Mouse (Mus musculus) E14TG2a.4 (cell line): ENCODE data around the gene Mrfap1.

Experiments
- H3K27me3 ChIP-seq: 2 replicates; pipeline ENCODE4 v1.6.1; 2014; ENCODE audit warnings: low read length, control low read depth; ENCODE audit not compliant: insufficient read depth
- H3K36me3 ChIP-seq: 2 replicates; pipeline ENCODE4 v1.6.1; 2014; ENCODE audit warnings: low read length, control low read depth; ENCODE audit not compliant: insufficient read depth
- H3K4me1 ChIP-seq: replicated peaks from 2 replicates; pipeline ENCODE4 v1.6.1; 2014; ENCODE audit warnings: low read depth, low read length, control low read depth
- H3K4me3 ChIP-seq: replicated peaks from 2 replicates; pipeline ENCODE4 v1.5.1; 2014; ENCODE audit warnings: mild to moderate bottlenecking, low read length
- H3K9me3 ChIP-seq: 2 replicates; pipeline ENCODE4 v1.6.1; 2014; ENCODE audit warnings: low read length, control low read depth
- CTCF ChIP-seq: conservative IDR thresholded peaks from 2 replicates; pipeline ENCODE4 v1.5.1; 2014; ENCODE audit warnings: low read length
- NANOG ChIP-seq: IDR thresholded peaks from 2 replicates; pipeline ENCODE4 v1.6.1; 2014; ENCODE audit warnings: borderline replicate concordance, low read length, mixed read lengths
- POU5F1 ChIP-seq: IDR thresholded peaks from 2 replicates; pipeline ENCODE4 v1.6.1; 2014; ENCODE audit warnings: low read length, borderline replicate concordance

The Mrfap1 gene

DNA sequence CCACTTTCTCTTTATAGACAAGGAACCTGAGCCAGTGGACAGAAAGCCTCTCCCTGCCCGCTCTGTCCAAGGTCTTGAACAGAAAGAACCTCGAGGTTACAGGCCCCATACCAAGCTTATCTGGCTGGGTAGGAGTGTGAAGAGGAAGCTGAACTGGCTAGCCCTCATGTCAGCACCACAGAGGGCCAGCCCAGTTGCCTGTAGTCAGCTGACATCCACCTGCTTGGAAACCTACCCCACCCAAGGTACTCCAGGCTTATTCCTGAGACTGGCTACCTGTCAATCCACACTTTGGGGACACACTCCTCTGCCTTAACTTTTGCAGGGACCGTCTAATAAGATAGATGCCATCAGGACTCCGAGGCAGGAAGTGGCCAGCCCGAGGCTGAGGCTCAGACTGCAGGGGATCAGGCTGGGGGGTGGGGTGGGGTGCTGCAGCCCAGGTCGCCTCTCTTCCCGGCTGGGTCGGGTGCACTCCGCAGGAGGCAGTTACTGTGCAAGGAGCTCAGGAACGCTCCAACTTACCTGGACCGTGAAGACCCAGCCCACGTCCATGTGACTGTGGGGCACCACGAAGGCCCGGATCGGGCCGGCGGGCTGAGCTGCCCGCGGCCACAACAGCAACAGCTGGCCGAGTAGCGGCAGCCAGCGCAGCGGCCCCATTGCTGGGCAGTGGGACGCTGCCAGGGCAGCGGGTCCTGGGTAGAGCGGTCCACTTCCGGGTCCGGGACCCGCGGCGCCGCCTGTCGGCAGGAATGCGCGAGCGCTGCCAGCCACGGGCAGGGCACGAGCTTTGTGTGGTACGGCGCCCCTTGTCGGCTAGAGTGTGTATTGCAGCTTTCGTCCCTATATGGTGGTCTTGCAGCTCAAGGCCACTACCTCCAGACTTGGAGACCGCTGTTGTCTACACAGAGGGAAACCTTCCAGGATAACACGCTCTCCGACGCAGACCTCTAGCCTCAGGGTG lies 33.6 kb upstream of the Mrfap1 start, which contains the start of gene Man2b2:
Man2b2 (minus strand) TSS at position 741 of the 967 bp plus-strand sequence.
- H3K4me3 ChIP-seq: peak within 1 kb of the TSS; percentile 89
- TF ChIP-seq NANOG (no peak), CTCF (peak; percentile 47), POU5F1 (no peak)
- peaks cover 4% of the 10 kb centered on the region; the same call in 1 of the 2 replicates for H3K27me3 ChIP-seq
- no peaks in the 10 kb centered on the region for H3K9me3 ChIP-seq
- peaks cover 27% of the 10 kb centered on the region for H3K36me3 ChIP-seq
- H3K4me1 ChIP-seq: peaks cover 16% of the 10 kb centered on the region

DNA sequence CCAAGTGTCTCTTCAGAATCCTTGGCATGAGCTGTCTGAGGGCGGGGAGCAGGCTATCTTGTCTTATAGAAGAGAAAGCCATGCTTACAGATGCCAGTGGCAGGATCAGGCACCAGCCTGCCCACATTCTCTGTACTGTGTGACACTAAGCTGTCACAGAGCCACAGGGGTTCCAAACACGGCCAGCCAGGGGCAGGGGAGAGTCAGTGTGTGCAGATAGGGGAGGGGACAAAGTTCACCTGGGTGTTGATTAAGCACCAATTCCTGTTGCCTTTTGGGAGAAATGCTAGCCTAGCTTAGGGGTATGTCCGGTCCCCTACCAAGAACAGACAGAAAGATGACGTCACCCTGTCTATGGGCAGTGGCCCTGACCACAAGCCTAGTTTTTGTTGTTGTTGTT lies 32.5 kb upstream of the Mrfap1 start:
- peaks cover 33% of the 10 kb centered on the region for H3K36me3 ChIP-seq
- H3K27me3 ChIP-seq: no peaks in the 10 kb centered on the region; the same call in 1 of the 2 replicates
- peaks cover 16% of the 10 kb centered on the region for H3K4me1 ChIP-seq
- no peak overlapping the region for H3K4me3 ChIP-seq
- H3K9me3 ChIP-seq: no peaks in the 10 kb centered on the region
- TF ChIP-seq CTCF (no peak), POU5F1 (no peak), NANOG (no peak)

DNA sequence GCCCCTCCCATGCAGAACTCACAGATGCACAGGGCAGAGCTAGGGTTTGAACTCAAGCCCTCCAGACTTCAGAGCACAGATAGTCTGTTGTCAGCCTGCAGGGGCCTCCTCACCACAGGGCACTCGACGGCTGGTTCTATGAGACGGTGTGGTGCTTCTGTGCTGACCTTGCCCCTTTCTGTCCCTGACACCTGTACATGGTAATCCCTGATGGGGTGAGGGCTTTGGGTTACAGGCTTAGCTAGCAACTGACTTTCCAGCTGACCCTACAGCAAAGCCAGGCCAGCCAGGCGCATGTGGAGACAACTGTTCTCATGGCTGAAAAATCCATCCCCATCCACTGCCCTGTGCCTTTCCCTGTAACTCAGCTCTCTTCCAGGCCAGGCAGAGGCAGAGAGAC lies 26.3 kb upstream of the Mrfap1 start:
- H3K27me3 ChIP-seq: no peaks in the 10 kb centered on the region
- H3K36me3 ChIP-seq: peaks cover 64% of the 10 kb centered on the region
- no peaks in the 10 kb centered on the region for H3K9me3 ChIP-seq
- peaks cover 12% of the 10 kb centered on the region for H3K4me1 ChIP-seq
- H3K4me3 ChIP-seq: no peak overlapping the region
- TF ChIP-seq CTCF (no peak), NANOG (no peak), POU5F1 (no peak)

- Histone ChIP-seq H3K4me1 (peaks cover 16% of the 10 kb centered on the region), H3K36me3 (peaks cover 60% of the 10 kb centered on the region), H3K4me3 (no peak overlapping the region), H3K9me3 (no peaks in the 10 kb centered on the region), H3K27me3 (no peaks in the 10 kb centered on the region)
- TF ChIP-seq NANOG: no peak
- peak; percentile 76 for TF ChIP-seq CTCF
Observed at GRCm38 (mm10) chr5:36820142-36820541, 23.6 kb upstream of the Mrfap1 start.

DNA sequence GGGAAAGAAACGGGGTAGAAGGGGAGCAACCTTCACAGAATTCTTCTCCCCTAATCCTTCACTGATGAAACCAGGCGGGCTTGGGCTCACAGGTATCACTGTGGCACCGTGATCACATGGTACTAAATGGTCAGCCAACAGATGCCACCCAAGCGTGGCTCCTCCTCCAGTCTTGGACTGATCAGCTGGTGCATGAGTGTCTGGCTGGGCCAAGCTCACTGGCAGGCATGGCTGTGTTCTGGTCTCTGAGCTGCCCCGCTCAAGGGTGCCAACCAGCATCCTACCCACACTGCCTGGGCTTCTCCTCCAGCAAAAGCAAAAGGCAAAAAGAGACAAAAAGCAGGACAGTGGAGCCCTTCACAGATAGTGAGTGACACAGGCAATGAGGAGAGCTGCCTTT lies 23.2 kb upstream of the Mrfap1 start:
- Histone ChIP-seq H3K4me3 (no peak overlapping the region), H3K4me1 (peaks cover 16% of the 10 kb centered on the region), H3K27me3 (no peaks in the 10 kb centered on the region), H3K9me3 (no peaks in the 10 kb centered on the region), H3K36me3 (peaks cover 59% of the 10 kb centered on the region)
- TF ChIP-seq CTCF (no peak), NANOG (no peak), POU5F1 (no peak)

DNA sequence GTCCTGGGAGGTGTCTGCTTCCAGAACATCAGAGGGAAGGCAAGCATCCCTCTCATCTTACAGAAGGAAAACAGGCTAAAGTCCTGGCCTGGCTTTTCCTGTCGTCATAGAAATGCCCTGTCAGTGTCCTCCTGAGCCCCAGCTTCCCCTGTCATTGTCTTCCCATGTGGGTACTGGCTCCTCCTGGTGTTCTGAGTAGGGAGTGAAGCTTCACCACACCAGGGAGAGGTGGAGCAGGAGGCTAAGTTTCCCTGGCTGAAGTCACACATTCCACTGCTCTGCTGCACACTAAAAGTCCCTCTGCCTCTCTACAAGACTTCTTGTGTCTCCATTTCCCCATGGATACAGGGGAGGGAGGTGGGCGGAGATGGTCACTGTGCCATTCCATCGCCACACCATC lies 21.2 kb upstream of the Mrfap1 start:
- Histone ChIP-seq H3K9me3 (no peaks in the 10 kb centered on the region), H3K36me3 (peaks cover 54% of the 10 kb centered on the region), H3K27me3 (no peaks in the 10 kb centered on the region), H3K4me3 (no peak overlapping the region), H3K4me1 (peaks cover 28% of the 10 kb centered on the region)
- TF ChIP-seq NANOG (no peak), CTCF (peak; percentile 7; the same call in 1 of the 2 replicates)

DNA sequence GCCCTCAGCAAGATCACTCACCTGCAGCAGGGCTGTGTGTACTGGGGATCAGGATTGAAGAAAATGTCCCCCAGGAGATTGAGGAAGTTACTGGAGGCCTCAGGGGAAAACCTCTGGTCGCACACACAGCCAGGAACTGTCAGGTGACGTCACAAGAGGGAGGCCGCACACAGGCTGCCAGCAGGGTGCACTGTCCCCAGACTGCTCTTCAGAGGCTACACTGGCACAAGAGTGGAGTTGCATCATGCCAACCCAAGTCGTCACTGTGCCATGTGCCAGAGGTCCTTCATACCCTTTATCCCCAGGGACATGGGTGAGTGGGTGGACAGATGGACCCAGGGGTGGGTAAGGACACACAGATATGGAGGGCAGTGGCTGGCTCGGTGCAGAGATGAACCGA lies 18.0 kb upstream of the Mrfap1 start:
- TF ChIP-seq CTCF (no peak), POU5F1 (no peak), NANOG (no peak)
- Histone ChIP-seq H3K4me1 (peaks cover 31% of the 10 kb centered on the region), H3K9me3 (no peaks in the 10 kb centered on the region), H3K27me3 (no peaks in the 10 kb centered on the region), H3K36me3 (peaks cover 48% of the 10 kb centered on the region), H3K4me3 (peak overlapping the region; percentile 62)

- Histone ChIP-seq H3K36me3 (peaks cover 39% of the 10 kb centered on the region), H3K27me3 (no peaks in the 10 kb centered on the region), H3K4me3 (no peak overlapping the region), H3K4me1 (peaks cover 36% of the 10 kb centered on the region), H3K9me3 (no peaks in the 10 kb centered on the region)
- TF ChIP-seq POU5F1 (no peak), NANOG (no peak), CTCF (peak; percentile 78)
Observed at GRCm38 (mm10) chr5:36811413-36811812, 14.8 kb upstream of the Mrfap1 start.

- H3K36me3 ChIP-seq: peaks cover 31% of the 10 kb centered on the region
- H3K9me3 ChIP-seq: no peaks in the 10 kb centered on the region
- H3K27me3 ChIP-seq: no peaks in the 10 kb centered on the region
- TF ChIP-seq POU5F1 (no peak), NANOG (no peak), CTCF (no peak)
- H3K4me3 ChIP-seq: no peak overlapping the region
- H3K4me1 ChIP-seq: peaks cover 36% of the 10 kb centered on the region
Observed at GRCm38 (mm10) chr5:36810634-36811033, 14.1 kb upstream of the Mrfap1 start.
